Mouse (Mus musculus) adrenal gland, postnatal 25 days (tissue): ENCODE results near the gene Gucy2g. TPM values are rescaled to one million over a fixed set of nuclear protein-coding genes. Genes with fewer than 3 reads are reported as not detected.
"Not testable (repeated sequence)": the region's sequence is repeated elsewhere in the genome, so short reads cannot be mapped to it uniquely, and the experiment has no call there.

ENCODE experiments used
- DNase-seq: peaks from one replicate; pipeline ENCODE4 v3.0.0; 2021; ENCODE audit warnings: mixed read lengths
- total RNA-seq: library from RNA; stranded (reverse); gene quantifications from 2 replicates; pipeline ENCODE4 v1.2.3, GENCODE M21; 2021

Gene Gucy2g
- total RNA-seq, 1 experiment from 2014 or later, result not detected

DNA sequence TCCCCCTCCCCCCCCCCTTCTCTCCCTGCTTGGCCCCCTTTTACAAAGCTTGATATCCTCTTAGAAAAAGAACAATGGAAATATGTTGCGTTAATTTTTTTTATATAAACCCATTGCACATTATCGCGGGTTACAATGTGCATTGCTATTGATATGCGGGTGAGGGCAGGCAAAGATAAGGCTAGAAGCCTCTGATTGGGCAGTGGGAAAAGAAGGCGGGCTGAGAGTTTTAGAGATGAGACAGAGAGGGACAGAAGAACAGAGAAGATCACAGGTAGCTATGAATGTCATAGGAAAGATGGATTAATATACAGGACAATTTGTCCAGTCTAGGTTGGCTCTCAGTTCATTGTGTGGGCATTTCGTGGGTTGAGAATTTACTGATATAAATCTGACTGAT is 33.8 kb downstream of the Gucy2g start:
- DNase-seq, result no peak

DNA sequence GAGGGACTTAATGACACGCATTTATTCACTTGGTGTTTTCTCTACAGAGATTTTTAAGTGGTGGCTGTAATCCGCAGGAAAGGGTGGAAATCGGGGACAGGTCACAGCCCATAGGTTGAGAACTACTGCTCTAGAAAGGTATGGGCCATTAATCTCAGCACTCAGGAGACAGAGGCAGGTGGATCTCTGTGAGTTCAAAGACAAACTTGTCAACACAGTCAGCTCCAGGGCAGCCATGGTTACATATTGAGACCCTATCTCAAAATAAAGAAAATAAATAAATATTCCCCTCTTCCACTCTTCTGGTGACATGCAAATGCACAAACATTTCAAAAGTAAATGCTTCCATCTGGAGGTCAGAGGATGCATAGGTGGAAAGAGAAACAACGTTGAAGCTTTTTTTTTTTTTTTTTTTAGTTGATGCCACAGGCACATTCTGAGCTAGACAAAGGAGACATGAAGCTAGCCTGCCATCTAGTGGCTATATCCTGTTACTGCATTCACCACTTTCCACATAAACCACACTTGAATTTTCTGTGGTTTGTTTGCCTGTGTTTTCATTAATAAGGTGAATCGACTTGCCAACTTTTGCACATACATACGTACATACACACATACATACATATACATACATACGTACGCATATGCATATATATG is 34.4 kb downstream of the Gucy2g start:
- DNase-seq, result no peak

DNA sequence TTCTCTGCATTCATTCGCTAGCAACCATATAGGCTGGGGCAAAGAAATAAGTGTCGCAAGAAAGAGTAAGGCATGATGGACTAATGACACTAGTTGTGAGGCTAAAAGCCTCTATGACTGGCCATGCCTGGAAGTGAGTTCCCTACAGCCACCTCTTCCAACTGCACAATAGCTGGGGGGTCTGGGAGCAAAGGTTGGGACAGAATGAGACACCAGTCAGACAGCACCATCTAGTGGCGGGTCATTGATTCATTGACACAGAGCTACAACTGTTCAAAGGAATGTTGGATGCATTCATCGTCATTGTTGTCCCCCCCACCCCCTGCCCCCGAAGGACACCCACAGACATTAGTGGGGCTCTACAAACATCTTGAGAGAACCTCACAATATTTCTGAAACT is 42.7 kb downstream of the Gucy2g start:
- peak; percentile 49 for DNase-seq

DNA sequence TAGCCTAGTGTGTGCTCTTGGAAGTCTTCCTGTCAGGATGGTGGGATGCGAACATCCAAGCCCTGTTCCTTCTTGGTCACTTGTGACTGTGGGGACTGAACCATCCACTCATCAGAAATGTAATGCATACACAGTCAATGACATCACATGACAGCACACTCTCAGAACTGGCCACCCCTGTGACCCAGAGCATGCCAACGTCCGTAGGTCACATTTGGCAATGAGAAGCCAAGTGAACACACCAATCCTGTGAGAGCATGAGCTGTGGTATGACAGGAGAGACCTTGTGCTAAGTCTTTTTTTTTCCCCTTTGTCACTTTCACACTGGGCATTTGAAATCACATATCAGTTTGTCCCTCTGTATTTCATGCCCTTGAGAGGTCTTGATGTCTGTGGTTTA is 45.5 kb downstream of the Gucy2g start:
- DNase-seq, result peak; percentile 39

DNA sequence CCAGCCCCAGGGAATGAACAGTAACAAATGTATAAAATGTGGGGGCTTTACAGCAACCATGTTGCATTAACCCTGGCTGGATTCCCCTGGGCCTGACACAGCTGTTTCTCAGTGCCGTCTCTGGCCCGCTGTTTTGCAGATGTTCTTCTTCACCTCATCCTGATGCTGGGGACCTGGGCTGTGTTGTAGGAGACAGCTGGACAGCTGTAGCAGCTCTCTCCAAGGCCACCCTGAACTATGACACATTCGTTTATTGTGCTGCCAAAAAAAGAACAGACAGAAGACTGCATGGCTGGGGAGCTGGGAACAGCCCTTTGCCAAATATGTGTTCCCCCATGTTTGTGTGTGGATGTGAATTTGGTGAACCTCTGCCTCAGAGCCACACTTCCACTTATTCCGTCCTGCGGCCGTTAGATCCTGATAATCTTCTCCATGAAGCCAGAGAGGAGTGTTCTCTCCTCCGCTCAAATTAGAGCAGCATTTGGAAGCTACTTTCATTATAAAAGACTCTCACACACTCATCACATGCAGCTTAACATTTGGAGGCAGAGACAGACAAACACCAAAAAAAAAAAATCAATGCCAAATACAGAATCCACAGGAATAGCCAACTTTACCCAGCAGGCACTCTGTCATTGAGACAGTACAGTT is 46.4 kb downstream of the Gucy2g start:
- peak; percentile 24 for DNase-seq

DNA sequence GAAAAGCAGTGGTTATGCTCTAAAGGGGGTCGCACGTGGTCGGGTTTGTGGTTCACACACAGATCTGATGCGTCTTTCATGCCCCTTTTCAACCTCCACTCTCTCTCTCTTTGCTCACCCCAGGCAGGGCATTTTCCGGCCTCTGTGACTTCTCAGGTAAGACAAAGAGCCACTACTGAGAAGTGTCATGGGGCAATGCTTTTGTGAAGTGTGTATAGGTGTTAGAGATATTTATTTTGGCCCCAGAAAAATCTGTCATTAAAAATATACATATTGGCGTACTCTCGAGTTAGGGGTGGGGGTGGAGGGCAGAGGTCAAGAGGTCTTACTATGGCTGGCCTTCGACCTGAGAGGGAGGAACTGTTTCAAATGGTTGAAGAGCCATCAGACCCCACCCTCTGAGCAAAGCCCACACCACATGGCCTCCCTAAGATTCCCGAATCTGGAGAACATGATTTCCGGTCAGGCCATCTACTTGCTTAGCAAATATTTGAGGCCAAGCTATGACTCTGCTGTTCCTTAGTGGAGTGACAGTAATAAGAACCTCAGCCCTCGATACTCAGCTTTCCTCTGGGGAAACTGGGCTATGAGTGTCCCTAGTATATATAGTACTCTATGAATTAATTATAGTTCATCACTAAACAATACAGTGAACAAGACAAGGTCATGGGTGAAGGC is 47.2 kb downstream of the Gucy2g start:
- no peak for DNase-seq

DNA sequence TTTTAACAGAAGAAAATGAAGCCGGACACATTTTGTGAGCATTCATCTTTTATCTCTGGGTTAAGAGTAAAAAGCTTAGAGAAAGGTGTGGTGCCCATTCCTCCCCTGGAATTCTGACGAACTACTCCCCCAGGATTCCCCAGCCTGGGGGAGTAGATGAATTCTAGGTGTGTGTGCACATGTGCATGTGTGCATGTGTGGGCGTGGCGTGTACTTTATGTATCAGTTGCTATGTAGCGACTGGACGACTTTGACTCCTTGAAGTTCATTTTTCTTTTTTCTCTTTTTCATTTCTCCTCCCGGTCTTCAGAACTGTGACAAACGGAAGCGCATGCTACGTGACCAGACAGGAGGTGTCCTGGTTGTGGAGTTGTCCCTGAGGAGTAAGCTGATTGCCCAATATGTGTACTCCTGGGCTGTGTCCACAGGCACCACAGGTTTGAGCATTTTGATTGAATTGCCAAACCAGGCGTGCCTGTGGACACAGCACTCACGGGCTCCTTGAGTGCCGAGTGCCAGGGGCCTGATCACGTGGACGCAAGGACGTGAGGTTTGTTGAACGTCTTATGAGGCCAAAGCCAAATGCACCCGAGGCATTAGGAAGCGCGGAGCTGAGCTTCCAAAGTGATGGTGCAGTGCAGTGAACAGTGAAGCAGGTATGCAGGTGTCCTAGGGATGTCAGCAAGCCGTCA is 48.6 kb downstream of the Gucy2g start:
- DNase-seq, result peak; percentile 46

DNA sequence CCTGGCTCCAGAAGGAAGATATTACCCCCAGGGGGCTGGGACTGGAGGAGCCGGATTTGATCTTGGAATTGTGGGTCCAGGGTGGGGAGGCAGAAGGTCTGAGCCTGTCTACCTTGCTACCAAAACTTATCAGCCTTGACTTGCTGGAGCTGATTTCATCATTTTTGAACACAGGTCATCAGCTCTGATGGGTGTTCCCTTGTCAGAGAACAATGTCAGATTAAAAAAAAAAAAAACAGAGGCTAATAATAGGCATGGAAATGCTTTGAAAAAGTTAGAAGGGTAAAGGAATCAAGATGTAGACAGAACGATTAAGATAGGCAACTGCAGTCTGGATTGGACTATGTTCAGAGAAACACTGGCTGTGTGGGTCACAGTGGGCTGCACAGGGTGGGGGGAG is 49.4 kb downstream of the Gucy2g start:
- no peak for DNase-seq

DNA sequence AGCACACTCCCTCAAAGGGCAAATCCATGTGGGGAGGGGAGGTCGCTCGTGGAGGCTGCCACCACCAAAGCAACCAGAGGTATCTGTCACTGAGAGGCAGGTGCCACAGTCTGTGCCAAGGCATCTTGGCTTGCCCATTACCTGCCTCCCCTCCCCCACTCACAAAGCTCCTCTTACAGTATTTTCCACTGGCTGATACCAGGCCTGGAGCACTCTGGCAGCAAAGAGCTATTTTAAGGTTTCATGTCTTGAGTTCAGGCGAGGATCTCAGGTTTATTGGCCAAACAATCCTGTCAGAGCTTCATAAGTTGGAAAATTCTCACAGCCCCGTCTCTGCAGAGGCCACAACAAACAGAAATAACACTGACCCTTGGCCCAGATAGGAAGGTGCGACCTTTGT is 51.0 kb downstream of the Gucy2g start:
- DNase-seq, result no peak

DNA sequence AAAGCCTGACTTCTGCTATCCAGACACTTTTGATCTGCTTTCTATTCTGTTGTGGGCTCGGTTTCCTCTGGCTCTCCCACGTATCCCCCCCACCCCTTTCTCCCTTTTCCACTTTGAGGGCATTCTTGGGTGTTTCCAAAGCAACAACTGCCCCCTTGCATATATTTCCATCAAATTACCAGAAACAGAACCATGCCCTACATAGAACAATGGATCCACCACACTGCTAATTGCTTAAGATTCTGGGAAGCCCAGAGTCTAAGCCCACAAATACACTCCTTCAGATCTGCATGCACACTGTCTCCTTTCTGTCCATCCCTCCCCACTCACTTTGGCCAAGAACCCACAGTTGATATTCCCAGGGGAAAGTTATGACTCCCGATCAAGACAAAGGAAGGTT is 55.4 kb downstream of the Gucy2g start:
- no peak for DNase-seq

DNA sequence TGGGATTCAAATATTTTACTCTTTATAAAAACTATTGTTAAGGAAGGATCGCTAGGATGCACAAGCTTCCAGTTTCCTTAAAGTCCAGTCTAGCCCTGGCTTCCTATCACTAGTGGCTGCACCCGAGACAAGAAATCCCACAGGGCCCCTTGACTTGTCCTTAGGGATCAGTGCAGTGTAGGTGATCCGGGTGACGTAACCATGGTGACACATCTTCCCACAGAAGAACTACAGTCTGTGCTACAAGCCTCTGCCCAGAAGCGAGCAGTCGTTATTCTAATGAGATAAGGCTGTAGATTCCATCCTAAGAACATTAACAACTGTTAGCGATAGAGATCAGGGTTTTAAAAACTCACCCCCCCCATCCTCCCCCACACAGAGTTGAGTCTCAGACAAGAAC is 56.0 kb downstream of the Gucy2g start:
- no peak for DNase-seq

DNA sequence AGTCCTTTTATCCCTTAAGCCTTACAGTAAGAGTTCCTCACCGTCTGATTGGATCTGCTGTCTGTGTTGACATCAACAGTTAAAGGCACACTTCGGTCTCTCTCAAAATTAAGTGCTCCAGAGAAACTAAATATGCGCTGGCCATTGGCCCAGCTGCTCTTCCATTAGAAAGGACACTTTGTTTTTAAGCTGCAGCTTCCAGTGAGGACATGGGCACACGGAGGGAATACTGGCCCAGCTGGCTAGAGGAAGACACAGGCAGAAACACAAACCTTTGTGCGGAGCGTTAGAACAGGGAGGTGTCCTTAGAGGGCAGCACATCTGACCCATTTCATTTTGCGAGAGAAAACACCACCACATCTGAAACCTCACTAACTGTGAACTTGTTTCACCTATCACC is 56.6 kb downstream of the Gucy2g start:
- DNase-seq, result no peak

DNA sequence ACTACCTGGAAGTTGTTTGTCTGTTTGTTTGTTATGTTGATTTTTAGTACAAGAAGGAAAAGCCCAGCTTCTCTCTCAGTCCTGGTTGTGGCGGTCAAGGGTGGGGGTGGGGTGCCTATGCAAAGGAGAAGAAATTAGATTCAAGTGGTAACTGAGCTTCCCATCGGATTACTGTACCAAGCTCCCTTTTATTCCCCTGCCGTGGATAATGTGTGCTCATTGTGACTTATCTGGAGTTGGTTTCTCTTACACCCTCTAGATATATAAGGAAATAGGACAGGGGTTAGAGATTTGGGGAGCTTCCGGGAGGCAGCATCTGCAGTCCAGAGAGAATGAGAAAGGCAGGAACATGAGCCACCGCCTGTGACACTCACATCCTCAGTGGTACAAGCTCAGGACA is 60.6 kb downstream of the Gucy2g start, which contains the start of gene Tectb:
Gene Tectb (plus strand): TSS at position 301 of the 400 bp plus-strand sequence.
- no peak for DNase-seq

DNA sequence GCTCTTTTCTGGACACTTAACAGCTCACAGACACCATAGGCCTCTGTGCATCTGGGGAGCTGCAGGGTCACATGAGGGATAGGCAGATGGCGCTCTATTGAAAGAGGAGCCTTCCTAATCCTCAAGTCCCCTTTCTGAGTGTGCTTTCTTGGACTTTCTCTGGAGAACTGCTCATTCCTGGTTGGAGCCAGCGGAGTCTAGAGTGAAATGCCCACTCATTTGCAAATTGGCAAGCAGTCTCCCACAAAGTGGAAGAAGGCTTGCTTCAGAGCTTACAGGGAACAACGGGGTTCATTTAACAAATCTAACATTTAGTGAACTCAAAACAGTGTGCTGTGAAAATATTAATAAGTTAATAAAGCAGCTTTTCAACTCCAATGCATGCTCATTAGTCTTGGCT is 63.9 kb downstream of the Gucy2g start:
- no peak for DNase-seq

DNA sequence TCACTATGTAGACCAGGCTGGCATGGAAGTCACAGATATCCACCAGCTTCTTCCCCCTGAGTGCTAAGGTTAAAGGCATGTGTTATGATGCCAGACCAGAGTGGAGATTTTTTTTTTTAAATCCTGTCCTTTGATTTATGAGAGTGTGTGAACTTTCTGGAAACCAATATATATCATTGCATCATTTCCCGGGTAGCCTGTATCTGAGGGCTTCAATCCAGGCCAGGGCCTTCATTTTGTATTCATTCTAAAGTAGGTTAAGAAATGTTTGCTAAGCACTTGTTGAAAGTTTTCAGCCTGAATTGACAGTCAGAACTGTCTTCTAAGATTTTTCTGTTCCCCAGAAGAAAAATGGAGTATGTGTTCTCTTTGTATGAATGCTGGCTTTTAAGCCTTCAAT is 69.5 kb downstream of the Gucy2g start:
- DNase-seq, result no peak

DNA sequence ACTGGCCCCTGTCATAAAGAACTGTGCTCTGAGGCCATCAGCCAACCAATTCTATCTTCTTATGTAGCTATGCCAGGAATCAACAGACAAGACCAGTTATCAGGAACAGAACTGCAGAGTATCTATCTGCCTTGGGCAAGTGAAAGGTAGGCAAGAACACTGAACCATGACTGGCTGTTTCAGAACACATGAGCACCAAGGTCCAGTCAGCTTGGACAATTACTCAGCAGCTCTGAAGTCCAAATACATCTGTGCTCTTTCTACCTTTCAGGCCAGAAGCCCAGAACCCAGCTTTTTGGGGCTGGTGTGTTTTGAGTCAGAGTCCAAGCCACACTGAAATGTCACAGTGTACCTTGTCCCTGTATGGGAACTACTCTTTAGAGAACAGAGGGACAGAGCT is 70.6 kb downstream of the Gucy2g start:
- DNase-seq, result no peak

DNA sequence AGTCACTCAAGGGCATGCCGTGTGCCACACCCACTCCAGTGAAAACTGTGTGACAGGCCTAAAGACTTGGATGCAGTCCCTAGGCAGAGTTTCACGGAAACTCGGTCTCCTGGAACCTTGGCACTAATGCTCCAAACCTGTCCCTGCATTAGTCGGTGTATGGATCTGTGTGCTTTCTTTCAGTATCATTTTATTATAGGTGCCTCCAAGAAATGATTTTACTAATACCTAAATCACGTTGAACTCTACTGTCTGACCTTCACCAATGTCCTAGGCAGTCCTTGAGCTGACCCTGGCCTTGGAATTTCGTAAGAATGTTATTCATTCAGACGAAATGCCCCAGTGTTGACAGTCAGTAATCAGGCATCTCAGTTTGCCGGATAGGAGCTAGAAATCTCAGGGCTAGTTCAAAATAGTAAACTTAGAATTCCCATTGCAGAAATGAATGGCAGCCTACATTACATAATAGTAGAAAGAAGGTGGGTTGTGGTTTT is 71.8 kb downstream of the Gucy2g start:
- not testable (repeated sequence) for DNase-seq

DNA sequence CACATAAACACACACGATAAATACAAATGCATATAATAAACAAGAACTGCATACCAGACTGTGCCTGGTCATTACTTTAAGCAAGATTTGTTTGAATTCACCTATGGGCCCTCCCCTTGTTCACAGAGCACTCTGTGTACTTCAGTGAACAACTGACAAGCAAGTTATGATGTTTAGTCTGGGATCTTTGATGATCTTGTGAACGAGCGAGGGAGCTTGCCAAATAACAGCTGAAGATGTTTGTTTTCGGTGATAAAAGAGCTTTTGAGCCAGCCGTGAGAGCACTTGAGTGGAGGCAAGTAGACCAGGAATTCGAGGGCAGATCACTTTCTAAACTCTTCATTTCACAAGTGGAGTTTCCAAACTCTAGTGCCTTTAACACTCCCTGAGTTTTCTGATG is 72.7 kb downstream of the Gucy2g start:
- no peak for DNase-seq

DNA sequence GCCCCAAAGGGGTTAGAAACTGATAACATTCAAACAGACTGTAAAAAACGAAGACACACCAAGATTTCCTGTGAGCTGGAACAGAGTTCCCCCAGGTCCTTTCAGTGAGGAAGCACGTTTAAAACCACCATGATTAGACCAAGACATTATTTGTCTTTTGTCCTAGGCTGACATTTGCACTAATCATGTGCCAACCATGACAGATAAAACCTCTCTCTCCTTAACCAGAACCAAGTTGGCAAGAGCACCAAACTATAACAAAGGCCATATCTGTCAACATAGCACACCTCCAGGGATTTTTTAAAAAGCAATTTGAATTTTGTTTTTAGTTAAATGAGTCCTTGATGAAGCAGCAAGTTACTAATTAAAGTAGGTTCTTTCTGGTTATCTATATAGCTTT is 73.3 kb downstream of the Gucy2g start:
- DNase-seq, result no peak

DNA sequence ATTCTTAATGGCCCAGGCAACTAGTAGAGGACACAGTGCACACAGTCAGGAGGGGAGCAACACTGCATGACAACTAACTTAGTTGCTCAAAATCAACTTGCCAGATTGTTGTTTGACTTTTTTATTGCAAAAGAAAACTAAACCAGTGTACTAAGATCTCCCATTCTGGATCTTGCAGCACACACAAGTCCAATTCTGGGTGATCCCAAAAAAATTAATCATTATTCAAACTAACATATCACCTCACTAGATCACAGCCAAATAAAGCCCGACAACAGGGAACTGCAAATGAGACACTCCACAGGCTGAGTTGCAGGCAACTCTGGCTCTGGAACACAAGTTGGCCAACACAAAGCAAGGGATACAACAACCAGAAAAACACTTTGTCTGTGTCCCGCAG is 74.3 kb downstream of the Gucy2g start:
- no peak for DNase-seq

DNA sequence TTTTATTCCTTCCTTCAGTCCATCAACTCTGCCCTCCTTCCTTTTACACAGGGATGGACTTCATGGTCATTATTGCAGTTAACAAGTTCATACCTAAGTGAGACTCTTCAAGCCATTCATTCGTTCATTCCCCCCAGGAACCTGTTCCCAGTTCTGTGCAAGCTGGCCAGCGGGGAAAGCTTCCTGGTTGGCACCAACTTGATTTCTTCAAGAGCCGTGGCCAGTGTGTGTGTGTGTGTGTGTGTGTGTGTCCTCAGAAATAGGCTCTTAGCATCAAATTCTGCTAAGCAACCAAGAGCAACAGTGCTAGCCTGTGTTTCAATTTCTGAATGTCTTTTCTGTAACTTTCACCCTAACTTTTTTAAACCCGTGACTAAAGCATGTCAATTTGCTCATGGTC is 75.1 kb downstream of the Gucy2g start:
- DNase-seq, result no peak

DNA sequence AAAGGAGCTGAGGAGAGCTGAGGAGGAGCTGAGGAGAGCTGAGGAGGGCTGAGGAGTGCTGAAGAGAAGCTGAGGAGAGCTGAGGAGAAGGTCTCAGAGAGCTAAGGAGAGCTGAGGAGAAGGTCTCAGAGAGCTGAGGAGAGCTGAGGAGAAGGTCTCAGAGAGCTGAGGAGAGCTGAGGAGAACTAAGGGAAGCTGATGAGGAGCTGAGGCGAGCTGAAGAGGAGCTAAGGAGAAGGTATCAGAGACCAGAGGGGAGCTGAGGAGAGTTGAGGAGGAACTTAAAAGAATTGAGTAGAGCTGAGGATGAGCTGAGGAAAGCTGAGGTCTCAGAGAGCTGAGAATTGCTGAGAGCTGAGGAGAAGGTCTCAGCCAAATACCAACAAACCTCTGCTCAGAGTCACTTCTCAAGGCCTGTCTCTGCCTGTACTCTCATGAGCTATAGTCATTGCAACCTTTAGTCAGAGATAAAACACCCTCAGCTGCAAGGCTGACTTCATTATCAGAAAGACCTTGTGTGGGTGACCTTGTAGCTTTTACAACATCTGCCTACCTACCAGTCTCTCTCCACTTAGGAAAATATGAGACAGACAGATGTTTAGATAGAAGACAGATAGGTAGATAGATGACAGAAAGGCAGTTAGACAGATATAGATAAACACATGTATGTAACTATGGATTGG is 75.7 kb downstream of the Gucy2g start:
- no peak for DNase-seq
